ENCODE assay signal across 8 mouse cellular contexts in the genomic region with DNA sequence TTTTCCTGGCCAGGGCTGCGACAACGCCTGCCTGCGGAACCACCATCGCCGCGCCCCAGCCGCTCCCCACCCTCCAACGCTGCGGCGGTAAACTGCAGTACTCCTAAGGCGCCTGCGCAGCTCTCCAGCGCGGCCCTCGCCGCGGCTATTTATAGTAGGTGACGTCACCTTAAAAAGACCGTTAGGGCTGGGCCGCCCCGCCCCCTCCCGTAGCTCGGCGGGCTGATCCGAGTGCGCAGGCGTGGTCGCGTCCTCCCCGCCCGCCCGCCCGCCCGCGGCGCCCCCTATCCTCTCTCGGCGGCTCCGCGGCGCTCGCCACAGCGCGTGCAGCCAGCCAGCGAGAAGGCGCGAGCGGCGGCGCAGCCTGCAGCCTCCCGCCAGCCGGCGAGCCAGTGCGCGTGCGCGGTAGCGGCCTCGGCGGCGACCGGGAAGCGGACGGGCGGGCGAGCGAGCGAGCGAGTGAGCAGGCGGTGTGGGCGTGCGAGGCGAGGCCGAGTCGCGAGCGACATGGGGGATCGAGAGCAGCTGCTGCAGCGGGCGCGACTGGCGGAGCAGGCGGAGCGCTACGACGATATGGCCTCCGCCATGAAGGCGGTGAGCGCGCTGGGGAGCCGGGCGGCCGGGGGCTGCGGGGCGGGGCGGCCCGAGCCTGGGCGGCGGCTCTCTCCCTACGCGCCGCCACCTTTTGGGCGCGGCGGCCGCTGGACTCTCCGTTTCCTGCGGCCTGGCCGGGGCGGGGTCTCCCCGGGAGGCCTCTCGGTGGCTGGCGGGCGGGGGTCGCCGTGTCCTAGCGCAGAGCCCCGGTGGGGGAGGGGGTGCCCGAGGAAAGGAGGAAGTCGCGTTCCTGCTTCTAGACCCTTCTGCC. TPM values are rescaled to one million over a fixed set of nuclear protein-coding genes. Genes with fewer than 3 reads are reported as not detected.
DNase-seq lines count a peak whose midpoint lies in the region; ATAC-seq and TF ChIP-seq lines count a peak whose summit lies in the region.

A gene (plus strand): TSS at position 256 of the 865 bp plus-strand sequence.

- H3K9me3 ChIP-seq in hindbrain, embryonic 14.5 days (ENCODE audit: control insufficient read depth, low read length): no peaks in the 10 kb centered on the region

- peak within 1 kb of the TSS; percentile 87 for H3K4me2 ChIP-seq in hindbrain, embryonic 14.5 days (replicated peaks)

- H3K4me3 ChIP-seq in hindbrain, embryonic 14.5 days (replicated peaks; ENCODE audit: low read length): peak within 1 kb of the TSS; percentile 85

- TF ChIP-seq CTCF in Patski (IDR thresholded peaks at IDR 0.05): no peak

- in situ Hi-C loops in Patski (cut with MboI; ENCODE audit: low pct_unique_long_range_greater_than_20kb): no loop called here

- POLR2A ChIA-PET in Patski (lab: Charles Lee): interaction anchor here (0.8 to 1.0 kb wide), 2 partner anchors 25 to 43 kb away, joined by 3 read pairs; no protein-coding TSS in a partner anchor

- DNase-seq in Patski (ENCODE audit: low read depth, low spot score): peak; percentile 80
- peak; percentile 99 for DNase-seq in cerebellum, postnatal 14 days
- DNase-seq in frontal cortex, postnatal 25 days (ENCODE audit: low spot score in 2 of 2): peak; percentile 92 to 94
- DNase-seq in hindbrain, embryonic 14.5 days (ENCODE audit: low spot score): peak; percentile 100
- peak; percentile 94 to 97 for DNase-seq in layer of hippocampus, postnatal 36 days
- DNase-seq in lung, postnatal 36 days: peak; percentile 97
- DNase-seq in retina, postnatal 1 day: peak; percentile 98
- peak; percentile 80 to 94 for DNase-seq in urinary bladder, adult 18-20 months (ENCODE audit: low spot score in 2 of 2)

- H3K9ac ChIP-seq in hindbrain, embryonic 14.5 days: peak within 1 kb of the TSS; percentile 96

- peak; percentile 82 for ATAC-seq in Patski
- ATAC-seq in hindbrain, embryonic 14.5 days (ENCODE audit: low FRiP score): peak; percentile 96

- H3K4me1 ChIP-seq in hindbrain, embryonic 14.5 days (replicated peaks; ENCODE audit: control insufficient read depth, insufficient read depth, low read length): peaks cover 38% of the 10 kb centered on the region

- peak within 1 kb of the TSS; percentile 99 for H3K27ac ChIP-seq in hindbrain, embryonic 14.5 days

- peaks cover 8% of the 10 kb centered on the region for H3K36me3 ChIP-seq in hindbrain, embryonic 14.5 days (replicated peaks; ENCODE audit: control insufficient read depth, insufficient read depth)

- under 1% methylated on average over 86 of the region's 121 CpGs for WGBS in hindbrain, embryonic 14.5 days

- CTCF ChIA-PET in Patski (lab: Charles Lee): interaction anchor here (0.9 to 4.8 kb wide), 5 partner anchors 9 to 89 kb away, joined by 3 to 26 read pairs (median 20); no protein-coding TSS in a partner anchor

- H3K27me3 ChIP-seq in Patski: no peaks in the 10 kb centered on the region
- no peaks in the 10 kb centered on the region for H3K27me3 ChIP-seq in hindbrain, embryonic 14.5 days (ENCODE audit: control insufficient read depth, insufficient read depth, low read length)

RNA-seq across cellular contexts. Expression of the gene that starts here (rescaled TPM):
- 296 TPM for polyA plus RNA-seq in Patski (2021)
- 745 and 907 TPM in 2 replicates for polyA plus RNA-seq in hindbrain, embryonic 14.5 days (2014; fragmentation: Nextera tagmentation; extraction: Ambion mirVana)
- 1,000 to 10,000 TPM; 1,183 to 1,342 TPM for total RNA-seq in layer of hippocampus, postnatal 36 days (2021)

Comparison
In these comparisons a context has a peak if more than half of its experiments do, and no peak if none do; other contexts are left out.
1. Peak in every context shown above with its lines: DNase-seq, ATAC-seq, H3K4me3 ChIP-seq and H3K27ac ChIP-seq.